Mouse (Mus musculus) heart, embryonic 15.5 days (tissue): ENCODE measurements around the gene Cd164. TPM values are rescaled to one million over a fixed set of nuclear protein-coding genes. Genes with fewer than 3 reads are reported as not detected.

ENCODE experiments used
- ATAC-seq: fragments of 200-750 bp; cut with Nextera tagmentation; replicated peaks from 2 replicates; pipeline ENCODE4 v1.8.0; 2017; ENCODE audit warnings: low read depth, moderate TSS enrichment; ENCODE audit not compliant: insufficient number of reproducible peaks, insufficient read depth, low FRiP score
- H3K27ac ChIP-seq: fragments of 300-500 bp; sonication (generic); 2 replicates; pipeline ENCODE4 v1.5.1; 2015; ENCODE audit warnings: mild to moderate bottlenecking, inconsistent platforms
- H3K27me3 ChIP-seq: fragments of 300-500 bp; sonication (generic); 2 replicates; pipeline ENCODE4 v1.6.1; 2015; ENCODE audit warnings: inconsistent platforms
- H3K36me3 ChIP-seq: fragments of 300-500 bp; sonication (generic); 2 replicates; pipeline ENCODE4 v1.6.1; 2015; ENCODE audit warnings: mild to moderate bottlenecking, inconsistent platforms
- H3K4me1 ChIP-seq: fragments of 300-500 bp; sonication (generic); replicated peaks from 2 replicates; pipeline ENCODE4 v1.6.1; 2015; ENCODE audit warnings: inconsistent platforms
- H3K4me2 ChIP-seq: fragments of 300-500 bp; sonication (generic); 2 replicates; pipeline ENCODE4 v1.6.1; 2015; ENCODE audit warnings: inconsistent platforms, mild to moderate bottlenecking, moderate library complexity
- H3K4me3 ChIP-seq: fragments of 300-500 bp; sonication (generic); 2 replicates; pipeline ENCODE4 v1.5.1; 2015; ENCODE audit warnings: mild to moderate bottlenecking, inconsistent platforms
- H3K9ac ChIP-seq: fragments of 300-500 bp; sonication (generic); 2 replicates; pipeline ENCODE4 v1.6.1; 2015; ENCODE audit warnings: mild to moderate bottlenecking, inconsistent platforms
- H3K9me3 ChIP-seq: fragments of 300-500 bp; sonication (generic); replicated peaks from 2 replicates; pipeline ENCODE4 v1.6.1; 2016; ENCODE audit warnings: inconsistent platforms
- WGBS: fragments of 180-500 bp; shearing (Covaris S2); methylation state at CpG from one replicate; pipeline ENCODE4 v1.1.7; 2015; ENCODE audit warnings: mixed read lengths; 5-methylcytosine and 5-hydroxymethylcytosine counted together
- polyA plus RNA-seq: library from polyadenylated mRNA; unstranded; fragments of >200 nt; fragmentation: Nextera tagmentation; extraction: Ambion mirVana; gene quantifications from 2 replicates; pipeline ENCODE4 v1.2.1, GENCODE M21; 2015

The Cd164 gene
- polyA plus RNA-seq, 1 experiment from 2014 or later = 174 TPM

GRCm38 (mm10) chr10:41575451-41576327 lies 56.5 kb downstream of the Cd164 start:
- no peak overlapping the region for H3K27ac ChIP-seq
- no peaks in the 10 kb centered on the region for H3K36me3 ChIP-seq
- no peaks in the 10 kb centered on the region for H3K27me3 ChIP-seq
- H3K9ac ChIP-seq = no peak overlapping the region
- H3K4me1 ChIP-seq = peaks cover 31% of the 10 kb centered on the region
- no peak overlapping the region for H3K4me2 ChIP-seq
- H3K9me3 ChIP-seq = no peaks in the 10 kb centered on the region
- no peak for ATAC-seq
- no peak overlapping the region for H3K4me3 ChIP-seq
- WGBS = 63% methylated on average over 8 of the region's 8 CpGs

DNA sequence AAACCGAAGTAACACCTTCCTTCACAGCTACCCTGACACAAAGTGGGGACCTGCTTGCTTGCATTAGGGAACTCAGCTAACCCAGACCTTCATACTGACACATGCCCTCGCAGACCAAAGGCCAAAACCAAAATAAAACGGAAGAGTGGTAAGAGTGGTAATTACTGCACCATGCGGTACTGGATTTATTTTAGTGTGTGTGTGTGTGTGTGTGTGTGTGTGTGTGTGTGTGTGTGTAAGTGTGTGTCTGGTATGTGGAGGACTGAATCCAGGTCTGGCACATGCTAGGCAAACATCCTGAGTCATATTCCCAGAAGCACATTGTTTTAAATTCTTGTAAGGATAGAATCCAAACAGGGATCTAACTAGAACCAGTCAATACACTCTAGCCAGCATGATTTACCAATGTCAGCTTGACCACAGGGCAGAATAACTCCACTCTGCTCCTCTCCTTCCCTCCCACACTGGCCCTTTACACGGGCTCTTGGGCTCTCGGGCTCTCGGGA lies 57.2 kb downstream of the Cd164 start:
- no peaks in the 10 kb centered on the region for H3K36me3 ChIP-seq
- H3K27me3 ChIP-seq = no peaks in the 10 kb centered on the region
- no peak for ATAC-seq
- no peak overlapping the region for H3K4me3 ChIP-seq
- no peak overlapping the region for H3K9ac ChIP-seq
- WGBS = 78% methylated on average over 7 of the region's 7 CpGs
- H3K9me3 ChIP-seq = no peaks in the 10 kb centered on the region
- H3K27ac ChIP-seq = no peak overlapping the region
- no peak overlapping the region for H3K4me2 ChIP-seq
- peaks cover 34% of the 10 kb centered on the region for H3K4me1 ChIP-seq

DNA sequence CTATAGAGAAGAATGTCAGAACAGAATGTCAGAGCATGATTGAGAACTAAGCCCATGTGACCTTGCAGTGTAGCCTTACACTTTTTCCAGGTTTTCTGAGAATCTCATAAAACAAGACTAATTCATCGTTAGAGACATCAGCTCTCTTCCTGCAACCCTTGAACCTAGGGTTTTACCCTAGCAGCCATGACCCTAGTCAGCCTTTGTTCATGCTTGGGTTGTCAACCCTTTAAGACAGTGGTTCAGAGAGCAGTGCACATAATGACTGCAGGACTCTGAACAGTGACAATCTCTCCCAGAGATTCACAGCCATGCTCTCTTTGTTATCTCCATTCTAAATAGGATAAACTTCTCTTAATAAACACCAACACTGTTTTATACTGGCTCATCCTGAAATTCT lies 59.3 kb downstream of the Cd164 start:
- no peak overlapping the region for H3K9ac ChIP-seq
- ATAC-seq = no peak
- H3K4me1 ChIP-seq = peaks cover 22% of the 10 kb centered on the region
- no peaks in the 10 kb centered on the region for H3K9me3 ChIP-seq
- H3K27ac ChIP-seq = no peak overlapping the region
- 54% methylated on average over 1 of the region's 1 CpGs for WGBS
- H3K27me3 ChIP-seq = no peaks in the 10 kb centered on the region
- no peak overlapping the region for H3K4me3 ChIP-seq
- H3K4me2 ChIP-seq = no peak overlapping the region
- H3K36me3 ChIP-seq = no peaks in the 10 kb centered on the region

- ATAC-seq = no peak
- H3K9me3 ChIP-seq = no peaks in the 10 kb centered on the region
- H3K27ac ChIP-seq = peak overlapping the region; percentile 66
- no peaks in the 10 kb centered on the region for H3K36me3 ChIP-seq
- peaks cover 20% of the 10 kb centered on the region for H3K4me1 ChIP-seq
- H3K4me3 ChIP-seq = no peak overlapping the region
- H3K27me3 ChIP-seq = no peaks in the 10 kb centered on the region
- no peak overlapping the region for H3K9ac ChIP-seq
- 48% methylated on average over 4 of the region's 4 CpGs for WGBS
- no peak overlapping the region for H3K4me2 ChIP-seq
Observed at GRCm38 (mm10) chr10:41580441-41580840, 61.2 kb downstream of the Cd164 start.

Other genes with a start within 250 kb of the Cd164 start
- 53.7 and 56.7 TPM in 2 replicates for gene Fig4, start 216.2 kb upstream of the Cd164 start, polyA plus RNA-seq
- 0.21 and 0.22 TPM in 2 replicates for gene Ak9, start 215.4 kb upstream of the Cd164 start, polyA plus RNA-seq
- 11.4 and 14.0 TPM in 2 replicates for gene Zbtb24, start 69.0 kb upstream of the Cd164 start, polyA plus RNA-seq
- gene Mical1, start 43.1 kb upstream of the Cd164 start, polyA plus RNA-seq = 35.0 and 41.4 TPM in 2 replicates
- gene Smpd2, start 29.0 kb upstream of the Cd164 start, polyA plus RNA-seq = 50.5 and 53.7 TPM in 2 replicates
- gene Ppil6, start 29.0 kb upstream of the Cd164 start, polyA plus RNA-seq = 1.4 and 2.2 TPM in 2 replicates
- gene Ccdc162, start 197.2 kb downstream of the Cd164 start, polyA plus RNA-seq = 0.26 and 0.68 TPM in 2 replicates